Mouse (Mus musculus) bone marrow macrophage, adult 2 months (primary cell): Measurements from ENCODE around the gene Hivep3.

Source experiments
- CTCF ChIP-seq: IDR thresholded peaks from 2 replicates; pipeline ENCODE4 v1.5.1; 2012; ENCODE audit warnings: low read depth, mild to moderate bottlenecking, low read length, moderate library complexity
- POLR2A ChIP-seq: IDR thresholded peaks from 2 replicates; pipeline ENCODE4 v1.6.1; 2012; ENCODE audit warnings: mild to moderate bottlenecking, low read depth, low read length, borderline replicate concordance

GRCm38 (mm10) chr4:120179123-120179522 is 445.5 kb downstream of the Hivep3 start:
- TF ChIP-seq CTCF = no peak
- no peak for TF ChIP-seq POLR2A
